Mouse (Mus musculus) embryonic facial prominence, embryonic 14.5 days (tissue): ENCODE data around the gene S1pr3. TPM values are rescaled to one million over a fixed set of nuclear protein-coding genes. Genes with fewer than 3 reads are reported as not detected.

Experiments
- ATAC-seq: fragments of 200-750 bp; cut with Nextera tagmentation; 2 replicates; pipeline ENCODE4 v1.8.0; 2017; ENCODE audit warnings: low read depth, moderate number of reproducible peaks, moderate TSS enrichment
- DNase-seq: peaks from one replicate; pipeline ENCODE4 v3.0.0-alpha.2; 2015; ENCODE audit warnings: low spot score
- H3K27ac ChIP-seq: fragments of 300-500 bp; sonication (generic); replicated peaks from 2 replicates; pipeline ENCODE4 v1.5.1; 2014; ENCODE audit warnings: low read depth, mild to moderate bottlenecking, low read length, moderate library complexity
- H3K27me3 ChIP-seq: fragments of 300-500 bp; sonication (generic); replicated peaks from 2 replicates; pipeline ENCODE4 v1.6.1; 2014; ENCODE audit warnings: low read length; ENCODE audit not compliant: control insufficient read depth, insufficient read depth
- H3K36me3 ChIP-seq: fragments of 300-500 bp; sonication (generic); 2 replicates; pipeline ENCODE4 v1.6.1; 2014; ENCODE audit warnings: low read length, mixed read lengths; ENCODE audit not compliant: control insufficient read depth, insufficient read depth
- H3K4me1 ChIP-seq: fragments of 300-500 bp; sonication (generic); 2 replicates; pipeline ENCODE4 v1.6.1; 2014; ENCODE audit warnings: antibody characterized with exemption, low read length; ENCODE audit not compliant: control insufficient read depth, insufficient read depth
- H3K4me2 ChIP-seq: fragments of 300-500 bp; sonication (generic); 2 replicates; pipeline ENCODE4 v1.6.1; 2014; ENCODE audit warnings: low read depth, mild to moderate bottlenecking, low read length, moderate library complexity, mixed read lengths
- H3K4me3 ChIP-seq: fragments of 300-500 bp; sonication (generic); 2 replicates; pipeline ENCODE4 v1.5.1; 2014; ENCODE audit warnings: low read depth, mild to moderate bottlenecking, low read length
- H3K9ac ChIP-seq: fragments of 300-500 bp; sonication (generic); 2 replicates; pipeline ENCODE4 v1.6.1; 2014; ENCODE audit warnings: low read depth, mild to moderate bottlenecking, low read length, moderate library complexity, mixed read lengths
- H3K9me3 ChIP-seq: fragments of 300-500 bp; sonication (generic); 2 replicates; pipeline ENCODE4 v1.6.1; 2016; ENCODE audit warnings: low read length; ENCODE audit not compliant: control insufficient read depth
- WGBS: fragments of 180-500 bp; shearing (Covaris S2); extraction: QIAGEN DNeasy Blood & Tissue Kit; methylation state at CpG from one replicate; pipeline ENCODE4 v1.1.7; 2014; 5-methylcytosine and 5-hydroxymethylcytosine counted together
- polyA plus RNA-seq: library from polyadenylated mRNA; unstranded; fragments of >200 nt; fragmentation: Nextera tagmentation; extraction: Ambion mirVana; gene quantifications from 2 replicates; pipeline ENCODE4 v1.2.1, GENCODE M21; 2014

Gene S1pr3
- 81.4 and 97.6 TPM in 2 replicates for polyA plus RNA-seq

DNA sequence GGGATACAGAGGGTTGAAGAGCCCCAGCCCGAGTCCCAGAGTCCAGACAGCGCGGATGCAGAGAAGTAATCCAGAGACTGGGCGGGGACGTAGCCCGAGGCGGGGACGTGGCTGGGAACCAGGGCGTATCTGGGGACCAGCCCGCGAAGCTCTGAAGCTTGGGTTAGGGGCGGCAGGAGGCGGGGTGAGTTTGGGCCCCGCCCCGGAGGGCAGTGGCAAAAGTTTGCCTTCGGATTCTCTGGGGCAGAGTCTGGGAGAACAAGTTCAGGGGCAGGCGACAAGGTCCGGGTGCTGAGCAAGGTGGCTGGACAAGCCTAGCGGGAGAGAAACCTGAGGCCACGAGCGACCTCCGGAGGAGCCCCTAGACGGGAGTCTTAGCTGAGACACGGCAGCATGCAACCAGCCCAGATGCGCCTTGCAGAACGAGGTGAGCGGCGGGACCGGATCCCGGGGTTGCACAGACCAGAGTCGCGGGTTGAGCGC, at the start of gene S1pr3:
Gene S1pr3, plus strand, starts transcription at position 121 of the 483 bp plus-strand sequence.
- Histone ChIP-seq H3K4me2 (peak within 1 kb of the TSS; percentile 71), H3K27ac (peak within 1 kb of the TSS; percentile 90), H3K36me3 (peaks cover 4% of the 10 kb centered on the region; the same call in 1 of the 2 replicates), H3K27me3 (no peaks in the 10 kb centered on the region), H3K9ac (peak within 1 kb of the TSS; percentile 84), H3K4me3 (peak within 1 kb of the TSS; percentile 67), H3K9me3 (no peaks in the 10 kb centered on the region), H3K4me1 (peaks cover 18% of the 10 kb centered on the region)
- WGBS: under 1% methylated on average over 29 of the region's 33 CpGs
- peak; percentile 86 for ATAC-seq
- DNase-seq: peak; percentile 94

DNA sequence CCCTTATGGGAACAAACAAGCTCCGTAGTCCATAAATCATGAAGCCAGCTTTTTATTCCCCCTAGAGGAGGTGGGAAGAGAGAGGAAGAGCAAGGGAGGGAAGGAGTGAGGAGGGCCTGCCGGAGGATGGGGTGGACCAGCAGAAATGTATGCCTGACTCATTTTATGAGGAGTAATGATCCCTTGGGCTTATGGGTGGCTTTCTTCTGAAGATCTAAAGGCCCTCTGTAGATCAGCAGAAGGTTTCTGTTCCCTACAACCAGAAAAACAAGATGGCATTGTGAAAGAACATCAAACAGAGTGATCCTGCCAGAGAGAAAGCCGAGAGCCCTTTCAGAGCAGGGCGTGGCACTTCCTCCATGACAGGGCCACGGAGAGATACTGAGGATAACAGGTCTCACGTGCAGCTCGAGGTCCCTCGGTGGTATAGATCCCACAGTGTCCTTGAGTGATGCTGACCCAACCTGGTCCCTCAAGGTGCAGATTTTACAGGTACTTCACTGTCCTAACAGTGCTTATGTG, 47.9 kb upstream of the S1pr3 start:
- no peaks in the 10 kb centered on the region for H3K36me3 ChIP-seq
- H3K9ac ChIP-seq: no peak overlapping the region
- H3K4me3 ChIP-seq: no peak overlapping the region
- no peak overlapping the region for H3K4me2 ChIP-seq
- H3K27me3 ChIP-seq: no peaks in the 10 kb centered on the region
- WGBS: 67% methylated on average over 8 of the region's 8 CpGs
- no peak overlapping the region for H3K27ac ChIP-seq
- H3K9me3 ChIP-seq: no peaks in the 10 kb centered on the region
- H3K4me1 ChIP-seq: peaks cover 5% of the 10 kb centered on the region; the same call in 1 of the 2 replicates
- DNase-seq (no peak), ATAC-seq (no peak)

DNA sequence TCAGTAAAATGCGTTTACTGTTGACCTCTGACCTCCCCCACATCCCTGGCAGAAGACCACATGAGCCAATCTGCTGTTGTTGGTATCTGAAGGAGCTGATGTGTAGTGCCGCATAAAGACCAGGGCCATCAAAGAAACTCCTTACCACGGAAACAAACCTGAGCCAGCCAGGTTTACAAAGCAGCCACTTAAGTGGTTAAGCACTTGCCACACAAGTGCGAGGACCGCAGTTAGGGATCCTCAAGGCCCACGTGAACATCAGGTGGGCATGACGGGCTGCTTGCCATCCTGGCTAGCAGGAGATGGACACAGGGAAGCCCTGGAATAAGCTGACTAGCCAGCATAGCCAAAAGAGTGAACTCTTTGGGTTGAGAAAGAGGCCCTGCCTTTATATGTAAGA, 45.0 kb upstream of the S1pr3 start:
- 84% methylated on average over 7 of the region's 7 CpGs for WGBS
- DNase-seq: no peak
- H3K9ac ChIP-seq: no peak overlapping the region

DNA sequence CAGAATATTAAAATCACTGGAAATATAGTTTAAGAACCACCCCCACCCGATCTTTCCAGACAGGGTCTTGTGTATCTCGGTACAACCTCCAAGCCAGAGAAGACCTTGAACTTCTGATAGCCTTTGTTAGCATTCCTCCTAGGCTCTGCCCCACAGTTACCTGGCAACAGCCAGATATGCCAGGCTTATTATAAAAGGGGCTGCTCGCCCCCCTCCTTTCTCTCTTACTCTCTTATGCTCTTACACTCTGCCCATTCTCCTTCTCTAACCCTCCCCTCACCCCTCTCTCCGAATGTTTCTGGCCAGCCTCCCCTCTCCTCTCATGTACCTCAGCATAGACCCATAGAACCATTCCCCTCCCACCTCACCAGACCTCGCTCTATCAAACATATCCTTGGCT, 44.5 kb upstream of the S1pr3 start:
- Histone ChIP-seq H3K4me1 (no peaks in the 10 kb centered on the region), H3K4me3 (no peak overlapping the region), H3K9me3 (no peaks in the 10 kb centered on the region), H3K27me3 (no peaks in the 10 kb centered on the region), H3K4me2 (no peak overlapping the region), H3K9ac (no peak overlapping the region), H3K36me3 (no peaks in the 10 kb centered on the region), H3K27ac (no peak overlapping the region)
- DNase-seq (no peak), ATAC-seq (no peak)
- 89% methylated on average over 5 of the region's 5 CpGs for WGBS

More for the DNA sequence above, 45.0 kb upstream of the S1pr3 start:
- Histone ChIP-seq H3K9me3 (no peaks in the 10 kb centered on the region), H3K36me3 (no peaks in the 10 kb centered on the region), H3K27ac (no peak overlapping the region), H3K4me1 (no peaks in the 10 kb centered on the region), H3K4me2 (no peak overlapping the region), H3K27me3 (no peaks in the 10 kb centered on the region), H3K4me3 (no peak overlapping the region)
- no peak for ATAC-seq

DNA sequence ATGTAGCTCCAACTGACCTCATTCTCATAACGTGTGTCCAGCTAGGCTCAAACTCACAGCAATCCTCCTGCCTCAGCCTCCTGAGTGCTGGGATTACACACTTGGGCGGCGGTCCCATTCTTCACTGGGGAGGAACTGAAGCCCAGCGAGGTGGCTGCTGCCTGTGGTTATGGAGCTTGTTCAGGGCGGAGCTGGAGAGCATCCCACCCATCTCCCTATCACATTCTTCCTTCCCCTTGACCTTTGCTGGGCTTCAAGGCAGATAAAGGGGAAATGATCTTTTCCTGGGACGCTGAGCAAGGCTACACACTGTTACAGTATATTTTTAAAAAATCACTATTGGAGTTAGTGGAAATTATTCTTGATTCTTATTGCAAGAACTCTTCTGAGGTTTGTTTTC, 43.2 kb upstream of the S1pr3 start:
- ATAC-seq: no peak
- no peaks in the 10 kb centered on the region for H3K9me3 ChIP-seq
- H3K9ac ChIP-seq: no peak overlapping the region

DNA sequence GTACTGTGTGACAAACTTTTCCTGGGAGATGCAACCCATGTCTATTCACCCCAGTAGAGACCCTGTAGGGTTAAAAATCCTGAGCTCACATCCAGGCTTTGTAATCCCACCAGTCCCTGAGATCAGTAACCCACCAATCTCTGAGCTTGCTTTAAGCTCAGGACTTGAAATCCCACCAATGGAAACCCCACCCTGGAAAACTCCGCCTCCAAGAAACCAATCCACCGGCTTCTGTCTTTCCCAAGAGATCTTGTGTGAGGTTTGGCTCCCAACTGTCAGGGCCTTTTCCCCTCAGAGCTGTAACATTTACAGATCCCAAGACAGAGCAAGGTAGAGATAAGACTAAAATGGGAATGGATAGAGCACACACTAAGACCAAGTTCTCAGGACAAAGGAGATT, 40.1 kb upstream of the S1pr3 start:
- DNase-seq (no peak), ATAC-seq (no peak)
- H3K4me1 ChIP-seq: no peaks in the 10 kb centered on the region
- no peaks in the 10 kb centered on the region for H3K27me3 ChIP-seq
- WGBS: 72% methylated on average over 2 of the region's 2 CpGs
- no peak overlapping the region for H3K9ac ChIP-seq
- no peaks in the 10 kb centered on the region for H3K9me3 ChIP-seq
- no peak overlapping the region for H3K4me3 ChIP-seq
- H3K27ac ChIP-seq: no peak overlapping the region
- H3K36me3 ChIP-seq: no peaks in the 10 kb centered on the region
- H3K4me2 ChIP-seq: no peak overlapping the region

More for the DNA sequence above, 43.2 kb upstream of the S1pr3 start:
- Histone ChIP-seq H3K27ac (no peak overlapping the region), H3K4me2 (no peak overlapping the region), H3K27me3 (no peaks in the 10 kb centered on the region), H3K4me1 (no peaks in the 10 kb centered on the region), H3K4me3 (no peak overlapping the region), H3K36me3 (no peaks in the 10 kb centered on the region)
- 85% methylated on average over 6 of the region's 6 CpGs for WGBS
- DNase-seq: no peak

DNA sequence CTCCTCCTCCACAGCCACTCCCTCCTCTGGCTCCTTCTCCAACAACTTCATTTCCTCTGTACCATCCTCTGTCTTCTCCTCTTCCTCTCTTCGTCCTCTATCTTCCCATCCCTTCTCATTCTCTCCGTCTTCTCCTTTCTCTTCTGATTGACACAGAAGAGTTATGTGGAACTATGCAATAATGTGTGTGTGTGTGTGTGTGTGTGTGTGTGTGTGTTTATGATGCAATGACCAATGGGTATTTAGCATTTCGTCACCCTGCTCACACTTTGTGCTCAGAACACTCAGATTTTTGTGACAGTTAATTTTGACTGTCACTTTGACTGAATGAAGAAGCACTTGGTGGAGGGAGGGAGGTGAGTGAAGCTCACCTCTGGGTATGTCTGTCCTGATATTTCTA, 39.1 kb upstream of the S1pr3 start:
- H3K4me3 ChIP-seq: no peak overlapping the region
- DNase-seq: no peak
- H3K27me3 ChIP-seq: no peaks in the 10 kb centered on the region
- ATAC-seq: no peak
- H3K27ac ChIP-seq: no peak overlapping the region
- H3K4me2 ChIP-seq: no peak overlapping the region
- WGBS: 87% methylated on average over 3 of the region's 3 CpGs
- H3K9me3 ChIP-seq: no peaks in the 10 kb centered on the region
- H3K9ac ChIP-seq: no peak overlapping the region
- H3K36me3 ChIP-seq: no peaks in the 10 kb centered on the region
- H3K4me1 ChIP-seq: peaks cover 4% of the 10 kb centered on the region; the same call in 1 of the 2 replicates

DNA sequence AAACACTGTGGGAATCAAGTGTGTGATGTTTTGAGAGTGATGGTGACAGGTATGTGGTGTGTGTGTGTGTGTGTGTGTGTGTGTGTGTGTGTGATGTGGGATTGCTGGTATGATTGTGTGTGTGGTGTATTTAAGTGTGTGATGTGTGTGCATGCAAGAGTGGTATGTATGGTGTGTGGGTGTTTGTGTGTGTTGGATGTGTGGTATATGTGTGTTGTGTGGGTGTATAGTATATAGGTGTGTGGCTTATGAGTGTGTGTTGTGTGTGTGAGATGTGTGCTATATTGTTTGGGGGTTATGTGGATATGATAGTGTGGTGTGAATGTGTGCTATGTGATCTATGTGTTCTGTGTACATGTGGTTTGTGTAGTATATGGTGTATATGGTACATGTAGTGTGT, 35.4 kb upstream of the S1pr3 start:
- H3K27me3 ChIP-seq: no peaks in the 10 kb centered on the region
- DNase-seq (no peak), ATAC-seq (0 out of 2 replicates have a peak, but pooled peaks have one; percentile 30)
- H3K4me2 ChIP-seq: no peak overlapping the region
- H3K4me1 ChIP-seq: peaks cover 7% of the 10 kb centered on the region
- H3K9ac ChIP-seq: no peak overlapping the region
- no peak overlapping the region for H3K27ac ChIP-seq
- no peak overlapping the region for H3K4me3 ChIP-seq
- no peaks in the 10 kb centered on the region for H3K36me3 ChIP-seq
- no peaks in the 10 kb centered on the region for H3K9me3 ChIP-seq
